Mouse (Mus musculus) thymus, postnatal 36 days (tissue): ENCODE results near the gene Defb28.

Source experiments
- DNase-seq, 2 experiments: peaks; one replicate each; pipeline ENCODE4 v3.0.0; 2022; ENCODE audit warnings: mixed read lengths in 2 of 2

Defb28 gene

DNA sequence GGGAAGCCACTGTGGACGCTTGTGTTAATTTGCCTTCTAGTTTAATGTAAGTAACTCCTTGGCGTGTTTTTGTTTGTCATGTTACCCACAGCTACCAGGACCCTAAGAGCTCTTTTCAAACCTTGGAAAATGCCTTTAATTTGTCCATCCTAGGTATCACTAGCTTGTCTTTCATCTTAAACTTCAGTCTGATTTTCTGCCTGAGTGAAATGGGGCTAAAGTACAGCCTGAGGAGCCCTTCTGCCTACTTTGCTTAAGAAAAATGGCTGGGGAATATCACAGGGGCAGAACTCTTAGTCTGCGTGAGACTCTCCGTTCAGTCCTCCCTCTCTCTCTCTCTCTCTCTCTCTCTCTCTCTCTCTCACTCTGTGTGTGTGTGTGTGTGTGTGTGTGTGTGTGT is 51.8 kb downstream of the Defb28 start:
- DNase-seq = no peak

DNA sequence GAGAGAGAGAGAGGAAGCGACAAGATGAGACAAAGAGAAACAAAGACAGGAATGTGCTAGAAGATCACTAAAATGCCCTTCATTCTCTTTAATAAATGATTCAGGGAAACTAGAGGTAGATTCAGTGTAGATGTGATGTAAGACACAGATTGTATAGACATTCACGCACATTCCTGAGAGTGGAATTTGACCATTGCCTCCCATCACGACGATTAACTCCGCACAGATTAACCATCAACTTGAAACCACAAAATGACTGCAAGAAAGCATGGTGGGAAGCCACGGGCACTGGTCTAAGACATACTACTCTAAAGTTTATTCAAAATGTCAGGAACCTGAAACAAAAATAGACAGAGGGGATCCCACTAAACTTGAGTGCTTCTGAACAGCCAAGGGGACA is 52.3 kb downstream of the Defb28 start:
- DNase-seq = no peak
